Mouse (Mus musculus) hindbrain, embryonic 15.5 days (tissue): ENCODE results near the gene Tln2. TPM values are rescaled to one million over a fixed set of nuclear protein-coding genes. Genes with fewer than 3 reads are reported as not detected.

Source experiments
- ATAC-seq: fragments of 200-750 bp; cut with Nextera tagmentation; 2 replicates; pipeline ENCODE4 v1.8.0; 2017; ENCODE audit warnings: low read depth, moderate number of reproducible peaks, moderate TSS enrichment; ENCODE audit not compliant: low FRiP score
- H3K27ac ChIP-seq: fragments of 300-500 bp; sonication (generic); replicated peaks from 2 replicates; pipeline ENCODE4 v1.5.1; 2015; ENCODE audit warnings: mild to moderate bottlenecking, inconsistent platforms
- H3K27me3 ChIP-seq: fragments of 300-500 bp; sonication (generic); 2 replicates; pipeline ENCODE4 v1.6.1; 2015; ENCODE audit warnings: control low read depth, inconsistent platforms
- H3K36me3 ChIP-seq: fragments of 300-500 bp; sonication (generic); 2 replicates; pipeline ENCODE4 v1.6.1; 2015; ENCODE audit warnings: control low read depth, inconsistent platforms
- H3K4me1 ChIP-seq: fragments of 300-500 bp; sonication (generic); replicated peaks from 2 replicates; pipeline ENCODE4 v1.6.1; 2015; ENCODE audit warnings: control low read depth, inconsistent platforms
- H3K4me2 ChIP-seq: fragments of 300-500 bp; sonication (generic); 2 replicates; pipeline ENCODE4 v1.6.1; 2015; ENCODE audit warnings: moderate library complexity, mild to moderate bottlenecking, inconsistent platforms
- H3K4me3 ChIP-seq: fragments of 300-500 bp; sonication (generic); 2 replicates; pipeline ENCODE4 v1.5.1; 2015; ENCODE audit warnings: mild to moderate bottlenecking, inconsistent platforms
- H3K9ac ChIP-seq: fragments of 300-500 bp; sonication (generic); 2 replicates; pipeline ENCODE4 v1.6.1; 2015; ENCODE audit warnings: inconsistent platforms
- H3K9me3 ChIP-seq: fragments of 300-500 bp; sonication (generic); 2 replicates; pipeline ENCODE4 v1.6.1; 2016; ENCODE audit warnings: control low read depth, inconsistent platforms
- WGBS: fragments of 180-500 bp; shearing (Covaris S2); methylation state at CpG from one replicate; pipeline ENCODE4 v1.1.7; 2015; 5-methylcytosine and 5-hydroxymethylcytosine counted together
- microRNA counts: library from miRNA; unstranded; fragments of <30 nt; microRNA quantifications from one replicate; lab custom pipeline; 2016
- microRNA-seq: library from miRNA; unstranded; fragments of <30 nt; microRNA quantifications from one replicate; pipeline ENCODE4, GENCODE M21; 2016
- polyA plus RNA-seq: library from polyadenylated mRNA; unstranded; fragments of >200 nt; fragmentation: Nextera tagmentation; extraction: Ambion mirVana; gene quantifications from 2 replicates; pipeline ENCODE4 v1.2.1, GENCODE M21; 2015

The Tln2 gene
- polyA plus RNA-seq, 1 experiment from 2014 or later: 32.6 TPM

- Histone ChIP-seq H3K4me1 (no peaks in the 10 kb centered on the region), H3K27ac (no peak overlapping the region), H3K27me3 (no peaks in the 10 kb centered on the region), H3K4me3 (no peak overlapping the region), H3K9ac (no peak overlapping the region), H3K4me2 (no peak overlapping the region), H3K36me3 (no peaks in the 10 kb centered on the region), H3K9me3 (no peaks in the 10 kb centered on the region)
- WGBS: 92% methylated on average over 2 of the region's 2 CpGs
- ATAC-seq: no peak
Measured at GRCm38 (mm10) chr9:67183520-67183919, 376.0 kb downstream of the Tln2 start.

GRCm38 (mm10) chr9:67182006-67182405 lies 377.5 kb downstream of the Tln2 start:
- no peaks in the 10 kb centered on the region for H3K9me3 ChIP-seq
- H3K9ac ChIP-seq: no peak overlapping the region
- H3K36me3 ChIP-seq: no peaks in the 10 kb centered on the region
- H3K4me2 ChIP-seq: no peak overlapping the region
- WGBS: 72% methylated on average over 6 of the region's 6 CpGs
- H3K4me3 ChIP-seq: no peak overlapping the region
- H3K27ac ChIP-seq: no peak overlapping the region
- no peaks in the 10 kb centered on the region for H3K4me1 ChIP-seq
- ATAC-seq: no peak
- H3K27me3 ChIP-seq: no peaks in the 10 kb centered on the region

- Histone ChIP-seq H3K4me2 (no peak overlapping the region), H3K36me3 (no peaks in the 10 kb centered on the region), H3K9ac (no peak overlapping the region), H3K27me3 (no peaks in the 10 kb centered on the region), H3K4me3 (no peak overlapping the region), H3K27ac (no peak overlapping the region), H3K4me1 (no peaks in the 10 kb centered on the region), H3K9me3 (no peaks in the 10 kb centered on the region)
- 76% methylated on average over 1 of the region's 1 CpGs for WGBS
- no peak for ATAC-seq
Measured at GRCm38 (mm10) chr9:67178709-67179108, 380.8 kb downstream of the Tln2 start.

- 86% methylated on average over 5 of the region's 5 CpGs for WGBS
- H3K9me3 ChIP-seq: no peaks in the 10 kb centered on the region
- H3K4me3 ChIP-seq: no peak overlapping the region
- H3K36me3 ChIP-seq: no peaks in the 10 kb centered on the region
- H3K4me1 ChIP-seq: no peaks in the 10 kb centered on the region
- no peak overlapping the region for H3K4me2 ChIP-seq
- H3K27me3 ChIP-seq: no peaks in the 10 kb centered on the region
- ATAC-seq: no peak
- H3K9ac ChIP-seq: no peak overlapping the region
- no peak overlapping the region for H3K27ac ChIP-seq
Measured at GRCm38 (mm10) chr9:67178203-67178602, 381.3 kb downstream of the Tln2 start.

- no peak for ATAC-seq
- WGBS: 87% methylated on average over 8 of the region's 8 CpGs
Measured at GRCm38 (mm10) chr9:67176073-67176472, 383.4 kb downstream of the Tln2 start.

GRCm38 (mm10) chr9:67173816-67174215 lies 385.7 kb downstream of the Tln2 start:
- Histone ChIP-seq H3K4me1 (no peaks in the 10 kb centered on the region), H3K9me3 (no peaks in the 10 kb centered on the region), H3K27ac (no peak overlapping the region), H3K4me2 (no peak overlapping the region), H3K4me3 (no peak overlapping the region), H3K36me3 (no peaks in the 10 kb centered on the region), H3K27me3 (no peaks in the 10 kb centered on the region), H3K9ac (no peak overlapping the region)
- no peak for ATAC-seq
- 91% methylated on average over 6 of the region's 6 CpGs for WGBS

More at GRCm38 (mm10) chr9:67176073-67176472, 383.4 kb downstream of the Tln2 start:
- H3K4me2 ChIP-seq: no peak overlapping the region
- H3K4me1 ChIP-seq: no peaks in the 10 kb centered on the region
- H3K27me3 ChIP-seq: no peaks in the 10 kb centered on the region
- no peaks in the 10 kb centered on the region for H3K9me3 ChIP-seq
- no peak overlapping the region for H3K27ac ChIP-seq
- H3K36me3 ChIP-seq: no peaks in the 10 kb centered on the region
- no peak overlapping the region for H3K9ac ChIP-seq
- H3K4me3 ChIP-seq: no peak overlapping the region

- H3K4me3 ChIP-seq: no peak overlapping the region
- no peaks in the 10 kb centered on the region for H3K4me1 ChIP-seq
- no peak overlapping the region for H3K9ac ChIP-seq
- H3K27ac ChIP-seq: no peak overlapping the region
- no peaks in the 10 kb centered on the region for H3K36me3 ChIP-seq
- no peak overlapping the region for H3K4me2 ChIP-seq
- no peaks in the 10 kb centered on the region for H3K9me3 ChIP-seq
- H3K27me3 ChIP-seq: no peaks in the 10 kb centered on the region
- ATAC-seq: no peak
- WGBS: 96% methylated on average over 4 of the region's 4 CpGs
Measured at GRCm38 (mm10) chr9:67173154-67173553, 386.3 kb downstream of the Tln2 start.

GRCm38 (mm10) chr9:67171409-67171808 lies 388.1 kb downstream of the Tln2 start:
- Histone ChIP-seq H3K36me3 (no peaks in the 10 kb centered on the region), H3K9ac (no peak overlapping the region), H3K4me2 (no peak overlapping the region), H3K27me3 (no peaks in the 10 kb centered on the region), H3K4me1 (no peaks in the 10 kb centered on the region), H3K4me3 (no peak overlapping the region), H3K9me3 (no peaks in the 10 kb centered on the region), H3K27ac (no peak overlapping the region)
- ATAC-seq: no peak
- WGBS: 96% methylated on average over 4 of the region's 4 CpGs

GRCm38 (mm10) chr9:67170759-67171158 lies 388.7 kb downstream of the Tln2 start:
- no peaks in the 10 kb centered on the region for H3K4me1 ChIP-seq
- no peak overlapping the region for H3K27ac ChIP-seq
- H3K9me3 ChIP-seq: no peaks in the 10 kb centered on the region
- no peak overlapping the region for H3K4me3 ChIP-seq
- ATAC-seq: no peak
- no peaks in the 10 kb centered on the region for H3K36me3 ChIP-seq
- H3K9ac ChIP-seq: no peak overlapping the region
- no peaks in the 10 kb centered on the region for H3K27me3 ChIP-seq
- 85% methylated on average over 8 of the region's 8 CpGs for WGBS
- no peak overlapping the region for H3K4me2 ChIP-seq

- no peak for ATAC-seq
- no peak overlapping the region for H3K4me3 ChIP-seq
- no peaks in the 10 kb centered on the region for H3K27me3 ChIP-seq
- H3K4me2 ChIP-seq: no peak overlapping the region
- H3K4me1 ChIP-seq: no peaks in the 10 kb centered on the region
- H3K9me3 ChIP-seq: no peaks in the 10 kb centered on the region
- H3K27ac ChIP-seq: no peak overlapping the region
- no peaks in the 10 kb centered on the region for H3K36me3 ChIP-seq
- 70% methylated on average over 3 of the region's 3 CpGs for WGBS
- H3K9ac ChIP-seq: no peak overlapping the region
Measured at GRCm38 (mm10) chr9:67170047-67170446, 389.5 kb downstream of the Tln2 start.

MicroRNAs encoded within 50 kb of the gene (microRNA counts, 519-probe panel; counts per million panel counts)
- microRNA mmu-miR-190 (lab: Ali Mortazavi, UCI): 2,114 counts per million, percentile 21 among the panel's probes with 10 or more counts

Small RNA genes lying within 50 kb of the gene (microRNA-seq; reads per million reads assigned to microRNA genes)
- gene Mir190a: 60.8 reads per million, percentile 44 among the genes with 10 or more reads in this experiment

Other genes starting within 250 kb of the Tln2 start
- gene C2cd4b, start 199.7 kb upstream of the Tln2 start, polyA plus RNA-seq: 0.85 and 1.2 TPM in 2 replicates